Mouse (Mus musculus) E14TG2a.4 (cell line): ENCODE data around the gene Mast3.

Source experiments
- CTCF ChIP-seq: conservative IDR thresholded peaks from 2 replicates; pipeline ENCODE4 v1.5.1; 2014; ENCODE audit warnings: low read length
- NANOG ChIP-seq: IDR thresholded peaks from 2 replicates; pipeline ENCODE4 v1.6.1; 2014; ENCODE audit warnings: borderline replicate concordance, low read length, mixed read lengths
- POU5F1 ChIP-seq: IDR thresholded peaks from 2 replicates; pipeline ENCODE4 v1.6.1; 2014; ENCODE audit warnings: low read length, borderline replicate concordance

DNA sequence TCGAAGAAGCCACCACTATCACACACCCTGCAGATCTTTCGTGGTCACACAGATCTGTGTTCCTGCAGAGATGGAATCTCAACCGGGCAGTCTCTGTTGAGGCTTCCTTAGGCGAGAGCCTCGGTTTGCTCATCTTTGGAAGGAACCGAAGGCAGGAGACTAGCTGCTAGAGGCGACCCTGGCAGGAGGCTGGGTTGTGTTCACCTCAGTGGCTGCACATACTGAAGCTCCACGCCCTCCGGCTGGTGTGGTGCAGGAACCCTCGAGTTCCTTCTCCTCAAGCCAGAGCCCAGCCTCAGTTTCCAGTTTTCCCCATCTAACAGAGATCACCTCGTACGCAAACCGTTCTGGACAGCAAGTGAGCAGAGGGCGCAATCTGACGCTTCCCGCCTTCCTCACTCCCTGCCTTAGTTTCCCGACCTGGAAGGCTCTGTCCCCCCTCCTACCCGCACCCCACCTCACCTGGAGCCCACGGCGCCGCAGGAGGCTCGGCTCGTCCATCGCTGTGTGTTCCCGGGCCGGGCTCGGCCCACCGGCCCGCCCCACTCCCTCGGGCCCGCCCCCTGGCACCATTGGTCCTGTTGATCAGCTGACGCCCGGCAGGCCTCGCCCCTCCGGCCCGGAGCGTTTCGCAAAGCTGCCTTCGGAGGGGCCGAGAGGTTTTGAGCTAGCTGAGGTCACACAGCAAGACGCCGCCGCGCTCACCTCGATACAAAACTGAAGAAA lies at the start of gene Mast3:
- no peak for TF ChIP-seq CTCF
- TF ChIP-seq NANOG = no peak
- TF ChIP-seq POU5F1 = no peak
